Mouse (Mus musculus) embryonic fibroblast, embryonic 13.5 days (primary cell): Measurements from ENCODE around the gene Phactr2.

Experiments
- CTCF ChIP-seq: IDR thresholded peaks from 2 replicates; pipeline ENCODE4 v1.5.1; 2011; ENCODE audit warnings: mild to moderate bottlenecking, control low read depth, low read length, moderate library complexity, borderline replicate concordance; ENCODE audit not compliant: insufficient read depth
- POLR2A ChIP-seq: IDR thresholded peaks from 2 replicates; pipeline ENCODE4 v1.6.1; 2011; ENCODE audit warnings: low read depth, mild to moderate bottlenecking, control low read depth, low read length, moderate library complexity

- TF ChIP-seq CTCF (no peak), POLR2A (no peak)
Observed at GRCm38 (mm10) chr10:13244192-13244591, 230.0 kb downstream of the Phactr2 start.
